Mouse (Mus musculus): Measurements from ENCODE around the gene Gpr88. TPM values are rescaled to one million over a fixed set of nuclear protein-coding genes. Genes with fewer than 3 reads are reported as not detected.
"Not testable (repeated sequence)": the region's sequence is repeated elsewhere in the genome, so short reads cannot be mapped to it uniquely, and the experiment has no call there.

The Gpr88 gene
- polyA plus RNA-seq, 1 experiment from 2014 or later = 0.08 TPM

DNA sequence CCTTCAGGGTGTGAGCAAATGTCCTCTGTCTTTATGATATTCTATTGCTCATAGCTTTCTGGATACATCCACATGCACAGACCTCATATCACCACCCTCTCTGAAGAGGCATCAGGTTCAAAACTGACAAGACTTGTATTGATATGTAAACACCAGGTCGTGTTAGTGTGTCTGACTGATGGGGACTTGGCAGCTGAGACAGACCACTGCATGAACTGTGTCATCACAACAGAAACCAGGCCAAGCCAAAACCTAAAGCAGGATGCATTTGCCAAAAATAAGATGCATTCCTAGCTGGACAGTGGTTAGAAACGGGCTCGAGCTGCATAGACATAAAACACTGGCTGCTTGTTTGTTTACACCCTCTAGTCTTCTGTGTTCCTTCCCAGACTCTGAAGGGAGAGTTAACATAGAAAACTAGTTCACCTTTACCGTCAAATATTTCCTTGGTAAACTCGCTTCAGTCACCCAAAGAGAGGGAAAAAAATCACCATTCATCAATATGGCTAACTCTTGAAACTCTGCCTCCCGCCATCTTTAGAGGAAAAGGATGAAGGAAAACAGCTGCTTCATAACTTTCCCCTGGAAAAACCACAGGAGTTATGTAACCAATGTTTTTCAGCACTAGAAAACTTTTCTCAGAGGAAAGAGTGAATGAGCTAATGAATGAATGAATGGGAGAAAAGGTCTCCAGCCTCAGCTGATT lies 32.2 kb downstream of the Gpr88 start:
- H3K36me3 ChIP-seq (ENCODE audit: control insufficient read depth, insufficient read depth, low read length) = no peaks in the 10 kb centered on the region
- no peak overlapping the region for H3K4me3 ChIP-seq (ENCODE audit: low read depth, low read length)
- WGBS = 68% methylated on average over 6 of the region's 6 CpGs
- no peak overlapping the region for H3K4me2 ChIP-seq (ENCODE audit: low read depth, severe bottlenecking)
- no peaks in the 10 kb centered on the region for H3K4me1 ChIP-seq (ENCODE audit: control insufficient read depth, insufficient read depth, low read length)
- DNase-seq (ENCODE audit: low spot score) = no peak
- H3K27ac ChIP-seq (replicated peaks; ENCODE audit: low read depth, low read length) = no peak overlapping the region
- no peaks in the 10 kb centered on the region for H3K9me3 ChIP-seq (ENCODE audit: control insufficient read depth, low read length)
- no peak for ATAC-seq (ENCODE audit: insufficient number of reproducible peaks, low FRiP score, low TSS enrichment, low read depth)
- no peak overlapping the region for H3K9ac ChIP-seq (ENCODE audit: low read length)
- no peaks in the 10 kb centered on the region for H3K27me3 ChIP-seq (ENCODE audit: control insufficient read depth, insufficient read depth, low read length)

DNA sequence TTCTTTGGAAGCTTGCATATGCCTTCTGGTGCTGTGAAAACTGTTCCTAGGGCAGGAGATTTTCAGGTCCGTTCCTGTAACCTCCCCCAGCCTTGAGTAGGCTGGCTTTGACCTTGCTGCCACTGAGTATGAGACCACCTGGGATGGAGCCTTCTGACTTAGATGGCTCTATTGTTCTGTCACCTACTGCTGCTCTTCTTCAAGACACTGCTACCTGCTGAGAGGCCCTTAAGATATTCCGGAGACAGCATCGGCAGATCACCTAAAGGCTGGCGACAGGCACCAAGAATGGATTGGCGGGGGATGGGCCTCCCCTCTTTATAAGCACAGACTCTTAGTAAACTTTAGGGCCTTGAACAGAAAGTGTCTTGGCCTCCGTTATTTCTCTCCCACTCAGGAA lies 35.9 kb downstream of the Gpr88 start:
- WGBS = 71% methylated on average over 6 of the region's 6 CpGs
- H3K4me2 ChIP-seq (ENCODE audit: low read depth, severe bottlenecking); H3K27ac ChIP-seq (replicated peaks; ENCODE audit: low read depth, low read length); DNase-seq (ENCODE audit: low spot score); H3K36me3 ChIP-seq (ENCODE audit: control insufficient read depth, insufficient read depth, low read length); H3K9ac ChIP-seq (ENCODE audit: low read length); H3K9me3 ChIP-seq (ENCODE audit: control insufficient read depth, low read length); H3K4me3 ChIP-seq (ENCODE audit: low read depth, low read length); ATAC-seq (ENCODE audit: insufficient number of reproducible peaks, low FRiP score, low TSS enrichment, low read depth); H3K4me1 ChIP-seq (ENCODE audit: control insufficient read depth, insufficient read depth, low read length); H3K27me3 ChIP-seq (ENCODE audit: control insufficient read depth, insufficient read depth, low read length): not testable (repeated sequence)

DNA sequence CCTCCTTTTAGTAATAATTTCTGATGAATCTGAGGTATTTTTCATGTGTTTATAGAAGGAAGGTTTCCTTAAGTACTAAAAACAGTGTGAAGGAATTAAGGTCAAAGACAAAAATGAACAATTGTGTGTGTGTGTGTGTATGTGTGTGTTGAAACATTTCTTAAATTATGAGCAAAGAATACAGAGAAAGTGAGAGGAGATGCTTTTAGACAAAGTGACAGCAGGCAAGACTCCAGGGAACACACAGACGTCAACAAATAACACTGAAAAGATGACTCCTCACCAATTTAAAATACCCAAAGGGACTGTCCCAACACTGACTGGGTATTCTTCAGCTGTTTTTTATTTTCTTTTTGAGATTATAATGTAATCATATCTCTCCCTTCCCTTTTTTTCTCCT lies 37.0 kb downstream of the Gpr88 start:
- Histone ChIP-seq H3K9ac (ENCODE audit: low read length) (no peak overlapping the region), H3K4me1 (ENCODE audit: control insufficient read depth, insufficient read depth, low read length) (no peaks in the 10 kb centered on the region), H3K4me2 (ENCODE audit: low read depth, severe bottlenecking) (no peak overlapping the region), H3K27ac (replicated peaks; ENCODE audit: low read depth, low read length) (no peak overlapping the region), H3K4me3 (ENCODE audit: low read depth, low read length) (no peak overlapping the region), H3K36me3 (ENCODE audit: control insufficient read depth, insufficient read depth, low read length) (no peaks in the 10 kb centered on the region), H3K9me3 (ENCODE audit: control insufficient read depth, low read length) (no peaks in the 10 kb centered on the region), H3K27me3 (ENCODE audit: control insufficient read depth, insufficient read depth, low read length) (no peaks in the 10 kb centered on the region)
- ATAC-seq (ENCODE audit: insufficient number of reproducible peaks, low FRiP score, low TSS enrichment, low read depth) (no peak), DNase-seq (ENCODE audit: low spot score) (no peak)
- 70% methylated on average over 1 of the region's 1 CpGs for WGBS

DNA sequence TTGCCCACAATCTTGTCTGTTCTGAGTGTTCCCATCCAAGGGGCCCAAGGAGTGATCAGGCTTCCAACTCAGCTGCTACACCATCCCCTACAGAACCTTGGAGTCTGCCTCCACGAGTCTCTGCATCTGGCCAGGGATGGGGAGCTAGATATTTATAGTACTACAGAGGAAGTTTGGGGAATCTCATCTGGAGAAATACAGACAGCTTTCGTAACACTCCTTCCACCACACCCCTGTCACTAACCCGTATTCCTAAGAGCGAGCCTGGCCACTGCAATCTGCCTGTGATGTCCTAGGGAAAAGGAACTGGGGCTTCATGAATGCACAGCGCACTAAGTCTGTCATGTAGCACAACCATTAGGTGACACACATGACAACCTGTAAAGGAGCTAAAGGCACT lies 41.7 kb downstream of the Gpr88 start:
- ATAC-seq (ENCODE audit: insufficient number of reproducible peaks, low FRiP score, low TSS enrichment, low read depth) = no peak
- Histone ChIP-seq H3K36me3 (ENCODE audit: control insufficient read depth, insufficient read depth, low read length) (no peaks in the 10 kb centered on the region), H3K4me1 (ENCODE audit: control insufficient read depth, insufficient read depth, low read length) (0 out of 2 replicates have a peak, but pooled peaks cover 2% of the 10 kb centered on the region), H3K4me3 (ENCODE audit: low read depth, low read length) (no peak overlapping the region), H3K27ac (replicated peaks; ENCODE audit: low read depth, low read length) (no peak overlapping the region), H3K4me2 (ENCODE audit: low read depth, severe bottlenecking) (no peak overlapping the region), H3K9ac (ENCODE audit: low read length) (no peak overlapping the region), H3K9me3 (ENCODE audit: control insufficient read depth, low read length) (no peaks in the 10 kb centered on the region), H3K27me3 (ENCODE audit: control insufficient read depth, insufficient read depth, low read length) (no peaks in the 10 kb centered on the region)
- 91% methylated on average over 5 of the region's 5 CpGs for WGBS
- no peak for DNase-seq (ENCODE audit: low spot score)

DNA sequence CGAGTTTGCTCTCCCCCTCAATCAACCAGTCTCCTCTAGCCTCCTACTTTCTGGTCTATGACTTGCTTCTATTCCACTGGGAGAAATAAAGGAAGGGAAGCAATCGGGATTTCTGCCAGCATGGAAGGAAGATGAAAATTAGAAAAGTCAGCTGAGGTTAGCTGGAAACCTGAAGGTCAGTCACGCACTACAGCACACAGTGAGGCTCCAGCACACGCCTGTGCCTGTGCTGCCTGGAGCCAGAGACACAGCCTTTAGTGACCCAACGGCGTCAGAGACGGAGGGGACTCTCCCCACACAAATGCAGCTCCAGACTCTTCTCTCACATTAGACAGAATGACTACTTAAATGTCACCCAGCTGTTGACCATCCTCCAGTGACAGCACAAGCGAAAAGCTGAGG lies 42.6 kb downstream of the Gpr88 start:
- Histone ChIP-seq H3K9me3 (ENCODE audit: control insufficient read depth, low read length) (no peaks in the 10 kb centered on the region), H3K27me3 (ENCODE audit: control insufficient read depth, insufficient read depth, low read length) (no peaks in the 10 kb centered on the region), H3K4me3 (ENCODE audit: low read depth, low read length) (no peak overlapping the region), H3K36me3 (ENCODE audit: control insufficient read depth, insufficient read depth, low read length) (no peaks in the 10 kb centered on the region), H3K4me2 (ENCODE audit: low read depth, severe bottlenecking) (no peak overlapping the region), H3K27ac (replicated peaks; ENCODE audit: low read depth, low read length) (no peak overlapping the region), H3K9ac (ENCODE audit: low read length) (no peak overlapping the region), H3K4me1 (ENCODE audit: control insufficient read depth, insufficient read depth, low read length) (0 out of 2 replicates have a peak, but pooled peaks cover 2% of the 10 kb centered on the region)
- 78% methylated on average over 8 of the region's 8 CpGs for WGBS
- ATAC-seq (ENCODE audit: insufficient number of reproducible peaks, low FRiP score, low TSS enrichment, low read depth) (no peak), DNase-seq (ENCODE audit: low spot score) (no peak)

DNA sequence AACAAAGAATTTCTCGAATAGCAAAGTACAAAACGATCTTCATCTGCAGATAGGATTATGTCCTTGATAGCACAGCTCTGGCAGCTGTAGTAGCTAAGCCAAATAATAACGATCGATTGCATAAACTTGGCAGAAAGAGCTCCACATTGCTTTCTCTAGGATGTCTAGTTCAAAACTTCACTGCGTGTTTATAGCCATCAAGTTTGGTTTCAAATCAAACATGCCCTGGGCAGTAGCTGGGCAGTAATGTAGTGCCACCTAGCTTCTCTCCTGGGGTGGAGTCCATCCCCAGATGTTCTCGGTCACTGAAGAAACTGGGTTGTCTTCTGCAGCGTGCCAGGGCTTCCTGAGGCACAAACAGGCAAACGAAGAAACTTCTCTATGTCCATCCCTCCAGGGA lies 44.1 kb downstream of the Gpr88 start:
- Histone ChIP-seq H3K27ac (replicated peaks; ENCODE audit: low read depth, low read length) (no peak overlapping the region), H3K9ac (ENCODE audit: low read length) (no peak overlapping the region), H3K9me3 (ENCODE audit: control insufficient read depth, low read length) (no peaks in the 10 kb centered on the region), H3K4me3 (ENCODE audit: low read depth, low read length) (no peak overlapping the region), H3K4me1 (ENCODE audit: control insufficient read depth, insufficient read depth, low read length) (0 out of 2 replicates have a peak, but pooled peaks cover 2% of the 10 kb centered on the region), H3K27me3 (ENCODE audit: control insufficient read depth, insufficient read depth, low read length) (no peaks in the 10 kb centered on the region), H3K36me3 (ENCODE audit: control insufficient read depth, insufficient read depth, low read length) (no peaks in the 10 kb centered on the region), H3K4me2 (ENCODE audit: low read depth, severe bottlenecking) (no peak overlapping the region)
- ATAC-seq (ENCODE audit: insufficient number of reproducible peaks, low FRiP score, low TSS enrichment, low read depth) = no peak
- DNase-seq (ENCODE audit: low spot score) = no peak
- WGBS = 85% methylated on average over 8 of the region's 8 CpGs

DNA sequence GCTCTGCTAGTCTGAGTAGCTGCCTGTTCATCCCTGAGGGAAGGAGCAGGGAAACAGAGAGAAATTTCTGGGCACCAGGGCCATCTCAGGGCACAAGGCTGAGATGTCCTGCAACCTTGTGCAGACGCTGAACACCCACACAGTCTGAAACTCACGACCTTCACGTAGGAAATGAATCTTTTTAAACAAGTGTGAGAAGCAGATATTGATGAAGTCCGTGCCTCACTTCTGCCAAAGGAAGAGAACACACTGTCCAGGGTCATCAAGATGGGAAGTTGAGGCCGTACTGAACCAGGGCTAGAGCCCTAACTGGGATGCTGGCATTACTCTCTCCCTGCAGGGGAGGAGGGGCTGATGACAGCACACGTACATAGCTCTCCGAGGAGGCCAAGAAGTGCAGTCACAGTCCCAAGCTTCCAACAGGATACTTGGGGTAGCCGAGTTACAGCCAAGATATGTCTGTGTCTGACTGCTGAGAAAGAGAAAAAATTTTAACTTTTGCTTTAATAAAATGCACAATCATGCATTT lies 46.9 kb downstream of the Gpr88 start:
- no peak overlapping the region for H3K27ac ChIP-seq (replicated peaks; ENCODE audit: low read depth, low read length)
- H3K4me2 ChIP-seq (ENCODE audit: low read depth, severe bottlenecking) = no peak overlapping the region
- no peaks in the 10 kb centered on the region for H3K27me3 ChIP-seq (ENCODE audit: control insufficient read depth, insufficient read depth, low read length)
- 0 out of 2 replicates have a peak, but pooled peaks cover 2% of the 10 kb centered on the region for H3K4me1 ChIP-seq (ENCODE audit: control insufficient read depth, insufficient read depth, low read length)
- no peaks in the 10 kb centered on the region for H3K36me3 ChIP-seq (ENCODE audit: control insufficient read depth, insufficient read depth, low read length)
- no peak overlapping the region for H3K4me3 ChIP-seq (ENCODE audit: low read depth, low read length)
- ATAC-seq (ENCODE audit: insufficient number of reproducible peaks, low FRiP score, low TSS enrichment, low read depth) (no peak), DNase-seq (ENCODE audit: low spot score) (no peak)
- H3K9ac ChIP-seq (ENCODE audit: low read length) = no peak overlapping the region
- H3K9me3 ChIP-seq (ENCODE audit: control insufficient read depth, low read length) = no peaks in the 10 kb centered on the region
- 75% methylated on average over 8 of the region's 8 CpGs for WGBS

DNA sequence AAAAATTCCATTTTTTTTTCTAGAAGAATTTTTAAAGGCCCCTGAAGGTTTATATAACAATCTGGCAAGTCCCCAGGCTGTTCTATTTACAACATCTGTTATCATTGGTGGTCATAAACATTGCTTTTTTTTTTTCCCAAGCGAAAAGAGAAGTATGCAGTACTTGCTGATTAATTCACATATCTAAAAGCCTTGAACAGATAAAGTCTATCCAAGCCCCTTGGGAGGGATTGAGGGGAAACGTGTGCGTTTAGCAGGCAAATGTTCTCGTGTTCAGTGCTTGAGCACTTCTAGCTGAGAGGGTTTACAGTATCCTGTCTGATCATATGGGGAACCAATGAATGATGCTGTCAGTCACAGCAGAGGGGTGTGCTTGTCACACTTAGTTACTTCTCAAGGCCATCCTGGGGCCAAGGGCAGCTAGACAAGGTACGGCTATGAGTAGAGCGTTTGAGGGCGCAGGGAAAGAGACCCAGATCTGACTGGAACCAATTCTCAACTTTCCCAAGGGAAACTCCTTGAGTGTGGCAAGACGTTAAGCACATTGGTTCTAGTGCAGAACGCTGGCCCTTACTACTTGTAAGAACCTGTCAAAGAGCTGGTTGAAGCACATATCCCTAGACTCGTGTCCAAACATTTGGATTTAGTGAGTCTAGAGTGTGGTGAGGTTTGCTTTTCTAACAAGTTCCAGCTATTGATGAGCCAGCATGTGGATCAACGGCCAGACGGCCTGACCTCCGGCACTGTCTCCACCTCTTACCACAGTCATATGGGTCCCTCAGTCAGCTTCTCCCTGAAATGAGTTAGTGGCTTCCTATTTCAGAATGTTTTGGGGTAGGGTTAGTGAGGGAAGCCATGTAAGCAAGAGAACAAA lies 47.7 kb downstream of the Gpr88 start:
- 83% methylated on average over 13 of the region's 13 CpGs for WGBS
- H3K4me2 ChIP-seq (ENCODE audit: low read depth, severe bottlenecking) = no peak overlapping the region
- H3K27me3 ChIP-seq (ENCODE audit: control insufficient read depth, insufficient read depth, low read length) = no peaks in the 10 kb centered on the region
- no peak for ATAC-seq (ENCODE audit: insufficient number of reproducible peaks, low FRiP score, low TSS enrichment, low read depth)
- no peaks in the 10 kb centered on the region for H3K9me3 ChIP-seq (ENCODE audit: control insufficient read depth, low read length)
- no peak overlapping the region for H3K9ac ChIP-seq (ENCODE audit: low read length)
- H3K4me1 ChIP-seq (ENCODE audit: control insufficient read depth, insufficient read depth, low read length) = no peaks in the 10 kb centered on the region
- no peak overlapping the region for H3K27ac ChIP-seq (replicated peaks; ENCODE audit: low read depth, low read length)
- H3K36me3 ChIP-seq (ENCODE audit: control insufficient read depth, insufficient read depth, low read length) = no peaks in the 10 kb centered on the region
- DNase-seq (ENCODE audit: low spot score) = no peak
- H3K4me3 ChIP-seq (ENCODE audit: low read depth, low read length) = no peak overlapping the region

All from limb, embryonic 11.5 days (tissue).